ENCODE assay signal across 24 mouse cellular contexts in genomic region chr8:44656470-44656869, GRCm38 (mm10).
"Had no signal": no experiment of that assay in that cellular context is flagged by ENCODE, and none has a peak within 500 bp of the region (broad histone marks: within the 10 kb centered on the region; RNA-seq: fewer than 3 reads in every experiment).

No protein-coding gene starts in this region.

- DNase-seq: forebrain, postnatal 0 days; gastrocnemius, postnatal 14 days; gastrocnemius, postnatal 36 days; heart, adult 18-20 months; heart, postnatal 10 days; heart, postnatal 4 days; kidney, adult 18-20 months; kidney, adult 8-10 months; kidney, postnatal 10 days; kidney, postnatal 25 days; kidney, postnatal 4 days; left cerebral cortex, postnatal 4 days had no signal

- H3K36me3 ChIP-seq: heart, embryonic 10.5 days; heart, embryonic 12.5 days; hindbrain, embryonic 10.5 days; hindbrain, embryonic 12.5 days; intestine, embryonic 15.5 days; limb, embryonic 13.5 days had no signal

- H3K9me3 ChIP-seq: heart, embryonic 10.5 days; heart, embryonic 12.5 days; hindbrain, embryonic 10.5 days; hindbrain, embryonic 12.5 days; intestine, embryonic 15.5 days; limb, embryonic 13.5 days had no signal

- H3K9ac ChIP-seq: forebrain, postnatal 0 days; heart, embryonic 12.5 days; hindbrain, embryonic 12.5 days; hindbrain, embryonic 14.5 days; intestine, embryonic 15.5 days; limb, embryonic 13.5 days had no signal

- H3K4me3 ChIP-seq: heart, embryonic 10.5 days; heart, embryonic 12.5 days; hindbrain, embryonic 10.5 days; hindbrain, embryonic 12.5 days; intestine, embryonic 15.5 days; layer of hippocampus, adult 2 months; left cerebral cortex, adult 2 months; limb, embryonic 13.5 days had no signal

- ATAC-seq: forebrain, postnatal 0 days; hindbrain, embryonic 16.5 days; inflammation-experienced regulatory T-cells, adult 6 months; intestine, embryonic 15.5 days; intestine, postnatal 0 days had no signal

- H3K4me2 ChIP-seq: heart, embryonic 12.5 days; hindbrain, embryonic 12.5 days; hindbrain, embryonic 14.5 days; intestine, embryonic 15.5 days; limb, embryonic 13.5 days had no signal

- H3K27ac ChIP-seq: heart, embryonic 10.5 days; hindbrain, embryonic 10.5 days; hindbrain, embryonic 12.5 days; hindbrain, embryonic 14.5 days; intestine, embryonic 15.5 days; layer of hippocampus, adult 2 months; left cerebral cortex, adult 2 months; limb, embryonic 13.5 days had no signal

- H3K4me1 ChIP-seq: heart, embryonic 10.5 days; heart, embryonic 12.5 days; hindbrain, embryonic 10.5 days; hindbrain, embryonic 12.5 days; intestine, embryonic 15.5 days; limb, embryonic 13.5 days had no signal

- H3K27me3 ChIP-seq: heart, embryonic 12.5 days; hindbrain, embryonic 12.5 days; intestine, embryonic 15.5 days; limb, embryonic 13.5 days had no signal
